Mouse (Mus musculus) liver, adult 2 months (tissue): ENCODE data around the gene Foxi3.

ENCODE experiments used
- CTCF ChIP-seq: fragments of 200-500 bp; IDR thresholded peaks from 2 replicates; pipeline ENCODE4 v1.5.1; 2011; ENCODE audit warnings: low read depth, low read length, control low read depth
- POLR2A ChIP-seq: fragments of 200-500 bp; IDR thresholded peaks from 2 replicates; pipeline ENCODE4 v1.6.1; 2011; ENCODE audit warnings: low read length, control low read depth; ENCODE audit not compliant: insufficient read depth; ENCODE audit errors: extremely low read depth

DNA sequence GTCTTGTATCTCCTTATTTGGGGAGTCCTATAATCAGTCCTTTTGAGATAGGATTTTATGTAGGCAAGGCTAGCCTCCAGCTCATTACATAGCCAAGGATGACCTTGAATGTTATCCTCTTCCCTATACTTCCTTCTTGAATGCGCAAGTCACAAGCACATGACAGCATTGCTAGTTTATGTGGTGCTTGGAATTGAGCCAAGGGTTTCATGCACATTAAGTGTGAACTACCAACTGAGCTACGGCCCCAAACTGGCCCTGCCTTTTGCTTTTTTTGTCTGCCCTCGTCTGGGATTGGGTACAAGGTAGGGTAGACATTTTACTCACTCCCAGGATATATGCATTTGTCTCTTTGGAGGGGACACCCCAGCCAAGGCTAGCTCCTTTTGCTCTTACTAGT, 16.7 kb downstream of the Foxi3 start:
- TF ChIP-seq CTCF (no peak), POLR2A (no peak)
